Mouse (Mus musculus): ENCODE measurements around the gene Adgrd1.

- TF ChIP-seq POLR2A (IDR thresholded peaks at IDR 0.05; ENCODE audit: extremely low read depth, insufficient read depth, low read length), result no peak
- TF ChIP-seq CTCF (IDR thresholded peaks at IDR 0.05; ENCODE audit: extremely low read depth, insufficient read depth, low read length), result no peak
Measured at GRCm38 (mm10) chr5:129116299-129116698, 19.7 kb downstream of the Adgrd1 start.
